Mouse (Mus musculus): ENCODE measurements around the gene Ripor2. TPM values are rescaled to one million over a fixed set of nuclear protein-coding genes. Genes with fewer than 3 reads are reported as not detected.

Ripor2 gene
- total and polyA plus RNA-seq, 3 experiments, result 8.6 to 10.9 (median 9.3) TPM

DNA sequence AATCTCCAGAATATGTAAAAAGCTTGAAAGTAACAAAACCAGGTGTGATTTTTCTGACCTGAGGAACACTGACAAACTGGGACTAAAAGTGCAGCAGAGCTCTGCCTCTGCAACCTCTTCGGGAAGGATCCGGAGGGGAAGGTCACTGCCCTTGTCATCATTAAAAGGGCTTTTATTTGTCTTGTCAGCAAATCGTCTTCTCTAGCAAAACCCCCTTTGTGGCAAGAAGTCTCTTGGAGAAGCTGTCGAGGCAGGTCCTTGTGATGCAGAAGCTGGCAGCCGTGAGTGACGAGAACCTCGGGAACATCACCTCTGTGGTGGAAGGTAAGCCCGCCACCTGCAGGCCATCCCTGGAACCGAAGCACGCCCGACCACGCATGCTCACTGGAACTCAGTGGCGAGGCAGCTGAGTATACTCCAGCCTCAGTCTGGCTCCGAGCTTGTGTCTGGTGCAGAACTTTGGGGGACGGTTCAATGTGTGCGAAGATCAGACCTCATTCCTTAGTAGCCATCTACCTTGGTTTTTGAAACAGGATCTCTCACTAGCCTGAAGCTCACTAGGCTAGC is 131.5 kb downstream of the Ripor2 start:
- in situ Hi-C loops (cut with MboI; ENCODE audit: low pct_ligation_motif_present, low pct_unique_long_range_greater_than_20kb, low sequenced_read_pairs), result loop anchor here (25.0 kb wide), 1 partner anchor 199 kb away; no protein-coding TSS in a partner anchor
- Histone ChIP-seq H3K4me3 (replicated peaks in 1 of 3; ENCODE audit: low read depth in 2 of 3, low read length in 2 of 3, poor library complexity in 1 of 3) (no peak overlapping the region), H3K4me1 (ENCODE audit: control insufficient read depth in 1 of 2, insufficient read depth in 2 of 2) (peaks cover 0 to 11% of the 10 kb centered on the region in 2 experiments; a peak in 2 of 4 replicates), H3K4me2 (ENCODE audit: insufficient read depth, low read depth, poor library complexity, severe bottlenecking) (no peak overlapping the region), H3K79me2 (replicated peaks; ENCODE audit: control insufficient read depth, extremely low read depth, insufficient read depth, poor library complexity, severe bottlenecking) (no peaks in the 10 kb centered on the region), H3K9ac (ENCODE audit: insufficient read depth, low read depth) (no peak overlapping the region), H3K9me3 (replicated peaks; ENCODE audit: low read length) (peaks cover 2% of the 10 kb centered on the region), H3K27me3 (replicated peaks) (no peaks in the 10 kb centered on the region), H3K36me3 (replicated peaks in 1 of 2; ENCODE audit: control insufficient read depth in 1 of 2, insufficient read depth in 1 of 2, low read length in 1 of 2) (peaks cover 32 to 80% of the 10 kb centered on the region in 2 experiments), H3K27ac (ENCODE audit: insufficient read depth, low read depth) (no peak overlapping the region)
- dilution Hi-C loops (cut with MboI; ENCODE audit: extremely low pct_ligation_motif_present, extremely low pct_unique_long_range_greater_than_20kb, low sequenced_read_pairs), result no loop called here
- TF ChIP-seq ZMIZ1 (IDR thresholded peaks at IDR 0.05; ENCODE audit: low read depth, low read length), result no peak
- TF ChIP-seq MAFK (IDR thresholded peaks at IDR 0.05; ENCODE audit: insufficient replicate concordance, low read length), result peak; percentile 67; the same call in 1 of the 2 replicates
- TF ChIP-seq CTCF (conservative IDR thresholded peaks at IDR 0.05 in 1 of 2, IDR thresholded peaks at IDR 0.05 in 1 of 2; ENCODE audit: low read depth in 2 of 2, low read length in 2 of 2), result peak; percentile 53 to 84; a peak in 3 of 4 replicates
- TF ChIP-seq NRF1 (IDR thresholded peaks at IDR 0.05; ENCODE audit: low read depth, low read length), result peak; percentile 90
- no peak for TF ChIP-seq JUND (conservative IDR thresholded peaks at IDR 0.05; ENCODE audit: low read depth, low read length)
- peak; percentile 81 for TF ChIP-seq SMC3 (IDR thresholded peaks at IDR 0.05; ENCODE audit: low read depth, low read length)
- TF ChIP-seq ZC3H11A (IDR thresholded peaks at IDR 0.05; ENCODE audit: low read depth, low read length), result no peak
- 0 out of 2 replicates have a peak, but pooled peaks have one; percentile 16 for TF ChIP-seq BHLHE40 (IDR thresholded peaks at IDR 0.05; ENCODE audit: low read depth, low read length)
- peak; percentile 77 for TF ChIP-seq RAD21 (IDR thresholded peaks at IDR 0.05; ENCODE audit: low read depth, low read length)
- peak; percentile 71 for DNase-seq (ENCODE audit: extremely low read depth)

DNA sequence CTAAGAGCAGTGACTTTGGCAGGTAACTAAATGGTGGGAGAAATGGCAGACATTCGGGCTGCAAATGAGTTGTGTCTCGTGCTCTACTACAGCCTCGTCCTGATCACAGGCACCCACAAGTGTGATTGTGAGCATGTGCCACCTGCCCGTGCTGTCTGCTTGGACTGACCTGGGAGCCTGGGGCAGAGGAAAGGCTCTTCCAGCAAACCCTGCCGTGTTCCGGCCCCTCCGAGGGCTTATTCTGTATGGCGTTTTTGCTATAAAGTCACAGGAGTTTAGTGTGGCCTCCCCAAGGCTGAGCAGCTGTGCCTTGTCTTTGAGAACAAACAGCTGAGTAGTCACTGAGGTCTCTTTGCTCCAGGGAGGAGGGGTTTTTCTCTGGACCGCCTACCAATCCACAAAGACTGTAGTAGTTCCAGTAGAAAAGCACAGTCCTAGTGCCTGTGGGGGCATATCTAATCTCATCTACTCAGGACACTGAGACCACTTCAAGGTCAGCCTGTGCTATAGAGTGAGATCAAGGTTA is 132.4 kb downstream of the Ripor2 start:
- H3K4me2 ChIP-seq (ENCODE audit: insufficient read depth, low read depth, poor library complexity, severe bottlenecking), result no peak overlapping the region
- H3K36me3 ChIP-seq (replicated peaks in 1 of 2; ENCODE audit: control insufficient read depth in 1 of 2, insufficient read depth in 1 of 2, low read length in 1 of 2), result peaks cover 32 to 85% of the 10 kb centered on the region in 2 experiments
- DNase-seq (ENCODE audit: extremely low read depth), result no peak
- H3K4me3 ChIP-seq (replicated peaks in 1 of 3; ENCODE audit: low read depth in 2 of 3, low read length in 2 of 3, poor library complexity in 1 of 3), result no peak overlapping the region
- no peaks in the 10 kb centered on the region for H3K27me3 ChIP-seq (replicated peaks)
- TF ChIP-seq ZC3H11A (IDR thresholded peaks at IDR 0.05; ENCODE audit: low read depth, low read length), result no peak
- TF ChIP-seq ZKSCAN1 (IDR thresholded peaks at IDR 0.05; ENCODE audit: borderline replicate concordance, low read depth, low read length), result no peak
- no peak for TF ChIP-seq TCF12 (IDR thresholded peaks at IDR 0.05; ENCODE audit: low read depth, low read length)
- TF ChIP-seq MXI1 (IDR thresholded peaks at IDR 0.05; ENCODE audit: low read depth, low read length), result no peak
- no peak for TF ChIP-seq NELFE (IDR thresholded peaks at IDR 0.05; ENCODE audit: low read depth, low read length)
- TF ChIP-seq GABPA (IDR thresholded peaks at IDR 0.05; ENCODE audit: insufficient replicate concordance, low read depth, low read length), result no peak
- TF ChIP-seq ETS1 (conservative IDR thresholded peaks at IDR 0.05; ENCODE audit: low read depth, low read length), result no peak
- TF ChIP-seq EP300 (IDR thresholded peaks at IDR 0.05; ENCODE audit: low read length), result no peak
- TF ChIP-seq KAT2A (IDR thresholded peaks at IDR 0.05; ENCODE audit: insufficient replicate concordance, low read length), result no peak
- TF ChIP-seq CHD1 (IDR thresholded peaks at IDR 0.05; ENCODE audit: low read depth, low read length), result no peak
- no peak for TF ChIP-seq MAX (IDR thresholded peaks at IDR 0.05; ENCODE audit: low read length)
- dilution Hi-C loops (cut with MboI; ENCODE audit: extremely low pct_ligation_motif_present, extremely low pct_unique_long_range_greater_than_20kb, low sequenced_read_pairs), result no loop called here
- H3K79me2 ChIP-seq (replicated peaks; ENCODE audit: control insufficient read depth, extremely low read depth, insufficient read depth, poor library complexity, severe bottlenecking), result no peaks in the 10 kb centered on the region
- H3K9me3 ChIP-seq (replicated peaks; ENCODE audit: low read length), result peaks cover 2% of the 10 kb centered on the region
- in situ Hi-C loops (cut with MboI; ENCODE audit: low pct_ligation_motif_present, low pct_unique_long_range_greater_than_20kb, low sequenced_read_pairs), result loop anchor here (25.0 kb wide), 1 partner anchor 198 kb away; no protein-coding TSS in a partner anchor
- no peak overlapping the region for H3K9ac ChIP-seq (ENCODE audit: insufficient read depth, low read depth)
- H3K27ac ChIP-seq (ENCODE audit: insufficient read depth, low read depth), result no peak overlapping the region
- peaks cover 0 to 11% of the 10 kb centered on the region in 2 experiments; a peak in 2 of 4 replicates for H3K4me1 ChIP-seq (ENCODE audit: control insufficient read depth in 1 of 2, insufficient read depth in 2 of 2)
